Mouse (Mus musculus) cerebellum, adult 2 months (tissue): ENCODE results near the gene Zfp467. TPM values are rescaled to one million over a fixed set of nuclear protein-coding genes. Genes with fewer than 3 reads are reported as not detected.

ENCODE experiments used
- DNase-seq, 2 experiments: peaks; one replicate each; pipeline ENCODE4 v3.0.0; 2021
- H3K27ac ChIP-seq: fragments of 200-500 bp; 2 replicates; pipeline ENCODE4 v1.5.1; 2012; ENCODE audit warnings: low read length, control low read depth, inconsistent platforms; ENCODE audit not compliant: insufficient read depth
- H3K27me3 ChIP-seq: fragments of 200-500 bp; 2 replicates; pipeline ENCODE4 v1.6.1; 2012; ENCODE audit warnings: inconsistent platforms, mild to moderate bottlenecking, low read length, moderate library complexity; ENCODE audit not compliant: control insufficient read depth, insufficient read depth
- H3K4me1 ChIP-seq: fragments of 200-500 bp; 2 replicates; pipeline ENCODE4 v1.6.1; 2011; ENCODE audit warnings: low read length; ENCODE audit not compliant: control insufficient read depth, insufficient read depth
- H3K4me3 ChIP-seq: fragments of 200-500 bp; replicated peaks from 2 replicates; pipeline ENCODE3; 2011; ENCODE audit warnings: mild to moderate bottlenecking, low read depth, low read length, control low read depth; ENCODE audit not compliant: insufficient read depth
- CTCF ChIP-seq: fragments of 200-500 bp; IDR thresholded peaks from 2 replicates; pipeline ENCODE4 v1.5.1; 2011; ENCODE audit warnings: low read depth, mild to moderate bottlenecking, control low read depth, low read length, moderate library complexity, borderline replicate concordance; ENCODE audit not compliant: insufficient read depth
- POLR2A ChIP-seq: fragments of 200-500 bp; IDR thresholded peaks from 2 replicates; pipeline ENCODE4 v1.6.1; 2011; ENCODE audit warnings: low read length, control low read depth, borderline replicate concordance; ENCODE audit not compliant: insufficient read depth
- WGBS: fragments of 180-500 bp; shearing (Covaris S2); methylation state at CpG from one replicate; pipeline ENCODE4 v1.1.7; 2018; 5-methylcytosine and 5-hydroxymethylcytosine counted together
- polyA plus RNA-seq: library from polyadenylated mRNA; depleted of rRNA; stranded (reverse); fragments of >200 nt; gene quantifications from 2 replicates; pipeline ENCODE4 v1.2.3, GENCODE M21; 2012

Zfp467 gene
- polyA plus RNA-seq, 1 experiment, result 80.4 TPM

DNA sequence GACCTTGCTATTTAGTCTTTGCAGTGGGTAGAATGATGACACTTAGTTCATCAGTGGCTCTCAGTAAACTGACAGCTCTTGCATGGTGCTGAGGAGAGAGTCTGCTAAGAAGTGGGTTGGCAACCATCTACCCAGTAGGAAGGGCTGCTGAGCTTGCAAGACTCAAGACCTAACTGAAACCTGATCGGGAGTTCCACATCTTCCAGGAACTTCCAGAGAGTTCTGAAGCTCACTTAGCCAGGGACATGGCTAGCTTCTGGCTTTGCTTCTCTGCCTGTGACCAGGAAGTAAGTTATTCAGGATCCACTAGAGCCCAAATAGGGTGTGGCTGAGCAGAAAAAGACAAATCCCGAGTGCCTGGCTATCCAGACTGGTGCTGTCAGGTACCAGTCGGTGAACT lies 33.0 kb downstream of the Zfp467 start:
- H3K27me3 ChIP-seq, result no peaks in the 10 kb centered on the region
- peak overlapping the region; percentile 62 for H3K27ac ChIP-seq
- peaks cover 25% of the 10 kb centered on the region for H3K4me1 ChIP-seq
- TF ChIP-seq CTCF, result no peak
- TF ChIP-seq POLR2A, result no peak
- no peak overlapping the region for H3K4me3 ChIP-seq
- WGBS, result 49% methylated on average over 3 of the region's 3 CpGs
- no peak for DNase-seq

DNA sequence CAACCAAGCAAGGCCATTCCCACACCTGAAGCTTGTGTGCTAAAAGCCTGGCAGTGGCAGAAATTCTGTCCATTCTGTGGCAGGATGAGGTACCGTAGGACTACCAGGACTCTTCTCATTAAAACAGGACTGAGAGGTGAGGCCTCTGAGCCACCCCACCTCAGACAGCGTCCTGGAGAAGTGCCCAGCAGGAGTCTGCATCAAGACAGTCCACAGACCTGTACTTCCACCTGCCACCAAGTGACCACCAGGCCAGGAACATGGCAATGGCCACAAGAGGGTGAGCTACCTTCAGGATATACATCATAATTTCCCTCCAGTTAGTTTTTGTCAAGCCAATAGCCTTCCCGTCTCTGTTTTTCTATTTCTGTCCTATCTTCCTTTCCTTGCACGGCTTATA lies 33.5 kb downstream of the Zfp467 start:
- Histone ChIP-seq H3K4me3 (no peak overlapping the region), H3K4me1 (peaks cover 25% of the 10 kb centered on the region), H3K27me3 (no peaks in the 10 kb centered on the region), H3K27ac (peak overlapping the region; percentile 63)
- no peak for TF ChIP-seq POLR2A
- peak; percentile 28; the same call in 1 of the 2 replicates for TF ChIP-seq CTCF
- DNase-seq, result peak in 1 of 2 experiments; percentile 40
- WGBS, result 34% methylated on average over 4 of the region's 4 CpGs

DNA sequence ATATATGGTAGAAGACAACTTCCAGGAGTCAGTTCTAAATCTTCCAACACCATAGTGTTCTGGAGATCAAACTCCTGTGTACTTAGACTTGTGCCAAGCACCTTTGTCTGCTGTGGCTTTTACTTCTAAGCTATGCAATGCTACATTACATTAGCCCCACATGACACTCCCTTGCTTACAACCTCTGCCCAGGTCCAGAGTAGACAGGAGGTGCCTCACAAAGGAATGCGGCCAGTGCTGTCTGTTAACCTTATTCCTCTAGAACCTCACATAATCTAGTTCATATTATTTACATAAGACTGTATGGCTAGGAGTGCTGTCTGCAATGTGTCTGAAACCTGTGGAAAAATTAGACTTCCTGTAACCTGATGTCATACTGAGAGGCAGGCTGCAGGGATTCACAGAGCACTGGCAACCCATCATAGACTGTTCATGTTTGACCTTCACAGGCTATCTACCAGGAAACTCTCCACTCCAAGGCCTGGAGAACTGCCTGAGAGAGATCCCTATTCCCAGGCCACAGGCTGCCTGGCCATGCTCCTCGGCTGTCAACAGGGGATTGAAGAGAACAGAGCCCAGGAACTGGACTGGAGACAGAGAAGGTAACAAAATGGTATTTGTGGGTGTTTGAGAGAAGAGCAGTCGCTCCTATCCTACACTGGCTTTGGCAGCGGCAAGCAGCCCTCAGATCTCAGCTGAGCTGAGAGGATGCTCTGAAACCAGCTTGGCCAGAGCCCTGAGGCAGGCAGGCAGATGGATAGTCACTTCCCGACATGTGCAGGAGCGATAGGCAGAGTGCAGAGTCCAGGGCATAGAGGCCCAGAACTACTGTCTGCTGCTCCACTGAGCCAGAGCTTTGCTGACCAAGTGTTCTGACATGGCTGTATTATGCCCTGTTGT lies 34.2 kb downstream of the Zfp467 start:
- TF ChIP-seq POLR2A (no peak), CTCF (no peak)
- WGBS, result 23% methylated on average over 6 of the region's 6 CpGs
- no peaks in the 10 kb centered on the region for H3K27me3 ChIP-seq
- peaks cover 25% of the 10 kb centered on the region for H3K4me1 ChIP-seq
- H3K4me3 ChIP-seq, result no peak overlapping the region
- DNase-seq, result peak; percentile 59 to 64
- peak overlapping the region; percentile 63 for H3K27ac ChIP-seq

DNA sequence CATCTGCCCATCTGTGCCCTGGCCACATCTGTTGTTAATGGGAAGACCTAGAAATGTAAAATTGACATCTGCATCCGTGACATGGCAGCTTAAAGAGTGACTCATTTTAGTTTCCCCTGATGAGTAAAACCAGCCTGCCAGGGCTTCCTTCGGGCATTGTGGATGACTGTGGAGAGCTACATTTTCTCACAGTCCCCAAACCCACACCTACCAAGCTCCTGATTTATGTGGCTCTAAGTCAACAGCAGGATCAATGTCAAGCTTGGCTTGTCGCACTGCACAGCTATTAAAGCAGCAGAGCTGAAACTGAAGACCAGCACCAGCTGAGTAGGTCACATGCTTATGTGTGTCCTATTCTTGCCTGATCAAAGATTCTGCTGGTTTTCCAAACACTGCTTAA lies 35.1 kb downstream of the Zfp467 start:
- WGBS, result 78% methylated on average over 3 of the region's 3 CpGs
- DNase-seq, result peak in 1 of 2 experiments; percentile 4
- Histone ChIP-seq H3K27ac (no peak overlapping the region), H3K4me1 (peaks cover 25% of the 10 kb centered on the region), H3K4me3 (no peak overlapping the region), H3K27me3 (no peaks in the 10 kb centered on the region)
- TF ChIP-seq POLR2A (no peak), CTCF (no peak)

DNA sequence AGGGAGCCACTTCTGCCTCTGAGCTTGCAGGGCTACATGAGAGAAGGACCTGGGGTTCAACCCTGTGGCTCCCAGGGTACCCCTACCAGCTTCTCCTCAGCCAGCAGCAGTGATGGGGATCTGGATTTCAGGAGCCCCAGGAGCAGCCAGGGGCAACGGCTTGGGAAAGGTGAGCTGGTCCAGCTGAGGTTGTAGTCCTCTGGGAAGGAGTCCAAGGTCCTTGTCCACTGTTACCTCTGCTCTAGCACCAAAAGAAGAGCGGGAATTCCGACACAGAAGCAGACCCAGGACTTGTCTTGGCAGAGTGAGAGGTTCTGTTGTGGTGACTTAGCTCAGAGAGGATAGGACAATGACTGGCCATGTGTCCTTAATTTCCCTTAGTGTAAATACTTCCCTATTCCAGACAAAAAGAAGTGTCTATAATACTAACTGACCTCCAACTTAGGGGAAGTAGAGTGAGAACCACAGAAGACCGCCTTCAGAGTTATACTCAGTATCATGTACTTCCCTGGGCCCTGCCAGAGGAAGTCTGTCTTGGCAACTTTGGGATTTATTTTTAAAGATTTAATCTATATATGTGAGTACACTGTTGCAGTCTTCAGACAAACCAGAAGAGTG lies 35.8 kb downstream of the Zfp467 start:
- TF ChIP-seq POLR2A, result no peak
- no peak overlapping the region for H3K27ac ChIP-seq
- no peaks in the 10 kb centered on the region for H3K27me3 ChIP-seq
- H3K4me1 ChIP-seq, result peaks cover 25% of the 10 kb centered on the region
- 92% methylated on average over 4 of the region's 4 CpGs for WGBS
- peak in 1 of 2 experiments; percentile 6 for DNase-seq
- H3K4me3 ChIP-seq, result no peak overlapping the region

DNA sequence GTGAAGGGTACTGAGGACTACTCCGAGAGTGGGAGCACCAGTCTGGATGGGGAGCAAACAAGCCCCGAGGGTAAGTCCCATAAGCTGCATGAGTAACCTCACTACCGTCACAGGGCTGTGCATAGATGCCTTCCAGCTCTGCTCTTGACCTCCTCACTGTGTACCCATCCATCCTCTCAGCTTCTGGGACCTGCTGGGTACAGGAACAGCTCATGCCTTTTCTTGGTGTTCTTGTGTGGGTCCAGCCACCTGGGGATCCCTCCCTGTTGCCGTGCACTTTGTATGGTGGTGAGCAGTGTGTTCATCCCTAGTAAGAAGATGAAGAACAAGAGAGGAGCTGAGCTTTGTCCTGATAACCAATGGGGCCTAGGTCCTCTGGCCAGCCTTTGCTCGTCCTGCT lies 41.6 kb downstream of the Zfp467 start:
- WGBS, result 91% methylated on average over 5 of the region's 5 CpGs
- no peak for TF ChIP-seq POLR2A
- TF ChIP-seq CTCF, result no peak
- H3K27me3 ChIP-seq, result no peaks in the 10 kb centered on the region

DNA sequence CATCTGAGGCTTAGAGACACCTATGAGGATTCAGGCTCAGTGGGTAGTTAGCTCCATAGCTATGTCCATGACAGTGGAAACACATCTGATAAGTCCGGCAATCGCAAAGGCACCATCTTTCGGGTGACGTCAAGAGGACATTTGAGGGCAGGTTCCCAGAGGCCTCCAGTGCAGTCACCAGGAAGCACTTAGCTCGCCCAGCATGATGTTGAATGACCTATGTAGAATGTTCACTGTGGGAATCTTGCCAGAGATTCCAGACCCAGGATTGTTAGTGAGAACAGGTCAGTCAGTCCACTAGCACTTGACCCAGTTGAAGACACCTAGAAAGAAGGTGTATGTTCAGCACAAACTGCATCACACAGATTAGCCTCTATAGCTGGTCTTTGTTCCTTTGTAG lies 45.7 kb downstream of the Zfp467 start:
- TF ChIP-seq POLR2A (no peak), CTCF (no peak)
- peak in 1 of 2 experiments; percentile 18 for DNase-seq
- Histone ChIP-seq H3K4me1 (peaks cover 24% of the 10 kb centered on the region), H3K27ac (no peak overlapping the region), H3K4me3 (no peak overlapping the region), H3K27me3 (no peaks in the 10 kb centered on the region)
- WGBS, result 79% methylated on average over 5 of the region's 5 CpGs

More for the DNA sequence above, 41.6 kb downstream of the Zfp467 start:
- H3K4me1 ChIP-seq, result peaks cover 16% of the 10 kb centered on the region
- no peak overlapping the region for H3K27ac ChIP-seq
- H3K4me3 ChIP-seq, result no peak overlapping the region
- DNase-seq, result no peak

DNA sequence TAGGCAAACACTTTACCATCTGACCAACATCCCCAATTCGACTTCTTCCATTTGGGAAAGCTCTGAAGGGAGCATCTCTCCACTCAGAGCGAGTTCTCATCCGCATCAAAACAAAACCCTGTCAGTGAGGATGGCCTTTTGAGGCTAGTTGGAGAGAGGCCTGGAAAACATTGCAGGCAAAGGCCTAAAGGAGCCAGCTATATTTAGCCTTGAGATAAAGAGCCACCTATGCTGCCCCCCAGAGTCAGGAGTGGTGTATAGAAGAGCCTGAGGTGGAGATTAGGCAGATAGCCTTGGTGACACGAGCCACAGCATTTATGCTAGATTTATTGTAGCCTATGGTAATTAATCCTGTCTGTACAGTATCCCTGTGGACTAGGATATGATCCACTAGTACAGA lies 48.3 kb downstream of the Zfp467 start:
- TF ChIP-seq CTCF (peak; percentile 41; the same call in 1 of the 2 replicates), POLR2A (peak; percentile 32; the same call in 1 of the 2 replicates)
- Histone ChIP-seq H3K27me3 (no peaks in the 10 kb centered on the region), H3K4me1 (peaks cover 24% of the 10 kb centered on the region), H3K4me3 (no peak overlapping the region), H3K27ac (peak overlapping the region; percentile 68)
- DNase-seq, result peak; percentile 72 to 82
- WGBS, result 20% methylated on average over 4 of the region's 4 CpGs
